Mouse (Mus musculus): ENCODE results near the gene Slc15a4. TPM values are rescaled to one million over a fixed set of nuclear protein-coding genes. Genes with fewer than 3 reads are reported as not detected.
A peak's percentile ranks its signal among the peaks of the same experiment; 100 is the strongest.

The Slc15a4 gene
- 10 to 100 TPM; 16.7 to 17.3 TPM for total RNA-seq (2021)
- long read RNA-seq, experiment 1, transcript Slc15a4-201 (8 exons, 2,732 nt) = major isoform, 23 of 52 reads
- long read RNA-seq, experiment 1, transcript Slc15a4-205 (8 exons, 2,673 nt) = minor isoform, 11 of 52 reads
- long read RNA-seq, experiment 1, partial matches to known transcripts = 6 of 52 reads
- long read RNA-seq, experiment 1, other reads (novel, unspliced or antisense) = 10 of 52 reads
- long read RNA-seq, experiment 2, transcript Slc15a4-201 (8 exons, 2,732 nt) = major isoform, 14 of 25 reads
- long read RNA-seq, experiment 2, partial matches to known transcripts = 3 of 25 reads
- long read RNA-seq, experiment 2, other reads (novel, unspliced or antisense) = 6 of 25 reads

GRCm38 (mm10) chr5:127632167-127633145 lies at the start of gene Slc15a4, which contains the start of gene Glt1d1:
Gene Slc15a4, minus strand, starts transcription at chr5:127632897.
Gene Glt1d1, plus strand, starts transcription at chr5:127632262.
- peak; percentile 25 for DNase-seq

DNA sequence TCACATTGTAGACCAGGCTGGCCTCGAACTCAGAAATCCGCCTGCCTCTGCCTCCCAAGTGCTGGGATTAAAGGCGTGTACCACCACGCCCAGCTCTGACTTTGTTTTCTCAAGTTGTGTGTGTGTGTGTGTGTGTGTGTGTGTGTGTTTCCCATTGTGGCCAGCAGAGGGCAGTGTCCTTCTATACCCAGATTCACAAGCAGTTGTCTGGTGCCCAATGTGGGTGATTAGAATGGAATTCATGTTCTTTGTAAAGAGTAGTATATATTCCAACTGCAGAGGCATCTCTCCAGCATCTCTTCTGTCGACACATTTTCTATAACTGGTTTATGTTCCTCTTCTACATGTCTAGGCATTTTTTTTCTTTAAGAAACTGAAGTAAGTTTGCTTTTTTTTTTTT lies 45.8 kb upstream of the Slc15a4 start:
- DNase-seq = no peak

- DNase-seq = no peak
Measured at GRCm38 (mm10) chr5:127677561-127677960, 44.9 kb upstream of the Slc15a4 start.

DNA sequence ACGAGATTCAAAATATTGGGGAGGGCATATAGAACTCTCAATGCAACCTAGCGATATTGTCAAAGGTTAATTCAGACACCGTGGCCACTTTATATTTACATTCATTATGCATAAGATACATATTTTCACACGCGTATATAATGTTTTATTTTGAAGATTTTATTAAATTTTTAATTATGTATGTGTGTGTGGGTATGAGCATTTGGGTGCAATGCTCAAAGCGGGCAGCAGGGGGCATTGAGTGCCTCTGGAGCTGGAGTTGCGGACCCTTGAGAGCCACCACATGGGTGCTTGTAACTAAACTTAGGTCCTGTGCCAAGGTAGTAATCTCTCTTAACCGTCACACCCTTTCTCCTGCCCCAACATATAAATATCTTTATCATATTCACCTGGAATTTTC lies 41.2 kb upstream of the Slc15a4 start:
- no peak for DNase-seq

- no peak for DNase-seq
Measured at GRCm38 (mm10) chr5:127660979-127661378, 28.3 kb upstream of the Slc15a4 start.

DNA sequence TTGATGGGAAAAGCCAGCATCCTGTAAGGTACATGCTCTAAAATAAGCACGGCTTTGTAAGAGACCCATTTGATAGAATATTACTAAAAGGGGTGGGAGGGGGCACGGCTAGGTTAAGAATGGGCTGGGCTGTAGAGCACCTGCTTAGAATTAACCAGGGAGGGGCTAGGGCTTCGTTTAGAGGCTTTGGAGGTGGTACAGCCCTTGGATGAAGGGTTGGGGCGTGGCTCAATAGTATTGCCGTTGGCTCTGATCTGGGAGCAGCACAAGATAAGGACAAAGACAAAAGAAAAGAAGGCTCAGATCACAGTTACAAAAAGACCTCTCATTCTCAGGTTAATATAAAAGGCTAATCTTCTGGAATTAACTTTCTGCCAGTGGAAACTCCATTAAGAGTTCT lies 27.6 kb upstream of the Slc15a4 start:
- DNase-seq = no peak

DNA sequence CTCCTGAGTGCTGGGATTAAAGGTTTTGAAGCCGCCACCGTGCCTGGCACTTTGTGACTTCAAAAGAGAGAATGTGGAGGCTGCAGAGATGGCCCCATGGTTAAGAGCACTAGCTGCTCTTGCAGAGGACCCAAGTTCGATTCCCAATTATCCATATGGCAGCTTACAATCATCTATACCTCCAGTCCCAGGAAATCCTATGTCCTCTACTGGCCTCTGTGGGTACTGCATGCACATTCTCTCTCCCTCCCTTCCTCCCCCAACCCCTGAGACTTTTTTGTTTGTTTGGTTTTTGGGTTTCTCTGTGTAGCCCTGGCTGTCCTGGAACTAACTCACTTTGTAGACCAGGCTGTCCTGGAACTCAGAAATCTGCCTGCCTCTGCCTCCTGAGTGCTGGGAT lies 26.6 kb upstream of the Slc15a4 start:
- DNase-seq = no peak

DNA sequence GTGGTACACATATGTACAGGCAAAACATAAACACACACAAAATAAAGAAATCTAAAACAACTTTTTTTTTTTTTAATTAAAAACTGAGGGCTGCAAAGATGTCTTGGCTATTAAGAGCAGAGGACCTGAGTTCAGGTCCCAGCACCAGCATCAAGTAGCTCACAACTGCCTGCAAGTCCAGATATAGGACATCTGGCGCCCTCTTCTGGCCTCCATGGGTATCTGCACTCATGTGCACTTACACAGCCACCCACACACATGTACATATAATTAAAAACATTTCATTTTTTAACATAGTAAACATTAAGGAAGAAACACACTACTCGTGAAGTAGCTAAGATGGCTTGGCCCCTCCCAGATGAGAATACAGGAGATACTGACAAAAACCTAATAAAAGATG lies 25.6 kb upstream of the Slc15a4 start:
- no peak for DNase-seq

GRCm38 (mm10) chr5:127649077-127649476 lies 16.4 kb upstream of the Slc15a4 start:
- peak; percentile 28 for DNase-seq

DNA sequence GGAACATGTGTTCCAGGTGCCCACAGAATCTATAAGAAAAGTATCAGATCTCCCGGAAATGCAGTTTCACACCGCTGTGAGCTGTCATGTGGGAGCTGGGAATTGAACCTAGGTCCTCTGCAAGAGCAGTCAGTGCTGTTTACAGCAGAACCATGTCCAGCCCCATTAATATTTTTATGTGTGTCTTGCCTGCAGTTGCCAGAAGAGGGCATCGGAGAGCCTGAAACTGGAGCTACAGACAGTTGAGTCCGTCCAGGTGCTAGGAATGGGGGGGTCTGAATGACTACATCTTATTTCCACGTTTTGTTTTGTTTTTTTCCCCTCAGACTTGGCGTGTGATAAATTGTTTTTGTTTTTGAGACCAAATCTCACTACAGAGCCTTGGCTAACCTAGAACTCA lies 15.3 kb upstream of the Slc15a4 start:
- DNase-seq = peak; percentile 4

GRCm38 (mm10) chr5:127641185-127641958 lies 8.7 kb upstream of the Slc15a4 start:
- DNase-seq = no peak

- DNase-seq = no peak
Measured at GRCm38 (mm10) chr5:127640359-127640758, 7.7 kb upstream of the Slc15a4 start.

- DNase-seq = no peak
Measured at GRCm38 (mm10) chr5:127639635-127640034, 6.9 kb upstream of the Slc15a4 start.

DNA sequence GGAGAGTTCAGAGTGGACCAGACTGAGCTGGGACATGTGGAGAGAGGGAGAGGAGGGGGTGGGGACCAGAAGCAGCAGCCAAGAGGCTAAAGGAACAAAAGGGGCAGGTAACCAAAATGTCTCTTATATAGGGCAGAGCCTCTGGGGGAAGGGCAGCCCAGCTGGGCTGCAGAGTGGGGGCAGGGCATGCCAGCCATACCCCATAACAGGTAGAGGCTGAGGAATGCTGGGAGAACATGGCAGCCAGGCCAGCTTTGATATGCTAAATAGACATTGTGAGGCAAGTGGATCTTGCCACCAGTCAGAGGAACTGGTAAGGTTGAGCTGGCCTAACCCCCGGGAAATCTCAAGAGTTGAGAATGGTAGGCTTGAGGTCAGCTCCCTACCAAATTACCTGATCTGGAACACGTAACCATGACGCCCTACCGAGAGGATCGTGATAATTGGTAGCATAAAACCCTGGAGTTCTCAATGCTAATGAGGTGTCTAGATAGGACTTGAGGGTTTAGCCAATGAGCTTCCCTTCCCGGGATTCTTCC lies 6.4 kb upstream of the Slc15a4 start:
- no peak for DNase-seq

GRCm38 (mm10) chr5:127638177-127638576 lies 5.5 kb upstream of the Slc15a4 start:
- DNase-seq = no peak

DNA sequence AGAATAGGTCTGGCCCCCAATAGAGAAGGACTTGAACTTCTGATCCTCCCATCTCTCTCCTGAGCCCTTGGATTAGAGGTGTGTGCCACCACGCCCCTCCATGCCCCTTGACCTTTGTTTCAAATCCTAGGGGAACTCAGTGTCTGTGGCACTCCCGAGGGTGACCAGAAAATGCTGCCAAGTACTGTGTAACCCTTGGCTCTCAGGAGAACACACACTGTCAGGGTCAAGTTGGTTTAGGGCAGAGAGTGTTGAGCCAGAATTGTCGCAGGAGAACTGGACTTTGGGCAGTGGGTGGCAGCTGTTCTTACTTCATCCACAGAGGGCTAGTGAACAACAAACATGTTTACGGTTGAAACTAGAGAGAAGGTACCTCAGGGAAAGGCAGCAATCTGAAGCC lies 4.9 kb upstream of the Slc15a4 start:
- peak; percentile 51 for DNase-seq

DNA sequence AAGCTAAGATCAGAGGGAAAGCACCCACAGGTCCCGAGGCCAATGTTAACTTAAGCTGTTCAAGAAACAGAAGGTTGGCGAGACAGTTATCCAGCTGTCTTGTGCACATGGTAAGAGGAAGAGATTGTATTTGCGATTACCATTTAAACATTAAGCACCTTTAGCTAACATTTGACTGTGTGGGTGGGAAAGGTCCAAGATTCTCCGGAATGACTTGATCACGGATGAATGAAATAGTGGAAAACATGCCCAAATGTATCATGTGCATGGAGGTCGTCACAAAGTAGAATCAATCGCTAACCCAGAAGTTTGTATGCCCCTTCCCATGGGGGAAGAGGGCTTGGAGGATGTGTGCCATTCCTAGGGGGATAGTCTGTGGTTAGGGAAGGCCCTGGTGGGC lies 969 bp upstream of the Slc15a4 start:
- DNase-seq = no peak

DNA sequence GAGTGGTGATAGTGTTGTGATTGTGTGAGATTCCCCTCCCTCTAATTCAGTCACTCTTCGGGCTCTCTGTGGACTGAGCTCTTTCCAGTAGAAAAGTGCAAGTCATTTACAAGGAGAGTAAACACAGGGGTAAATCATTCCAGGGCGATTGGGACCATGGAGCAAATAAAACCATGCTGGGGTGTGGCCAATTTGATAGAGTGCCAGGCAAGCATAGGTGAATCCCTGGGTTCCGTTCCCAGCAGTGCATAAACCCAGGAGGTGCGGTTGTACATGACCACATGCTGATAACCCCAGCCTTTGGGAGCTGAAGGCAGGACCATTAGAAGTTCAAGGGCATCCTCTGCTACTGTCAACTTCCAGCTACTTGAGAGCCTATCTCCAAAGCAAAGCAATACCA lies 491 bp upstream of the Slc15a4 start:
- DNase-seq = peak; percentile 18

GRCm38 (mm10) chr5:127631671-127632070 lies 1.0 kb downstream of the Slc15a4 start:
- no peak for DNase-seq

DNA sequence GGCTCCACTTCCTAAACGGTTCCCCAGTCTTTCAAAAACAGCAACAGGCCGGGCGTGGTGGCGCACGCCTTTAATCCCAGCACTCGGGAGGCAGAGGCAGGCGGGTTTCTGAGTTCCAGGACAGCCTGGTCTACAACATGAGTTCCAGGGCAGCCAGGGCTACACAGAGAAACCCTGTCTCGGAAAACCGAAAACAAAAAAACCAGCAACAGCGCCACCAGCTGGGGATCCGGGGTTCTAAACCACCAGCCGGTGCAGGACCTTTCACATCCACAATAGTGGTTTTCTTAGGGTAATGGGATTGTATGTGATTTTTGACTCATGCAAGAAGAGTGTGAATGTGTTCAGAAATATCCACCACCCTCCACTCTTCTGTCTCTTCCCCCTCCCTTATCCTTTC lies 5.5 kb downstream of the Slc15a4 start:
- no peak for DNase-seq

DNA sequence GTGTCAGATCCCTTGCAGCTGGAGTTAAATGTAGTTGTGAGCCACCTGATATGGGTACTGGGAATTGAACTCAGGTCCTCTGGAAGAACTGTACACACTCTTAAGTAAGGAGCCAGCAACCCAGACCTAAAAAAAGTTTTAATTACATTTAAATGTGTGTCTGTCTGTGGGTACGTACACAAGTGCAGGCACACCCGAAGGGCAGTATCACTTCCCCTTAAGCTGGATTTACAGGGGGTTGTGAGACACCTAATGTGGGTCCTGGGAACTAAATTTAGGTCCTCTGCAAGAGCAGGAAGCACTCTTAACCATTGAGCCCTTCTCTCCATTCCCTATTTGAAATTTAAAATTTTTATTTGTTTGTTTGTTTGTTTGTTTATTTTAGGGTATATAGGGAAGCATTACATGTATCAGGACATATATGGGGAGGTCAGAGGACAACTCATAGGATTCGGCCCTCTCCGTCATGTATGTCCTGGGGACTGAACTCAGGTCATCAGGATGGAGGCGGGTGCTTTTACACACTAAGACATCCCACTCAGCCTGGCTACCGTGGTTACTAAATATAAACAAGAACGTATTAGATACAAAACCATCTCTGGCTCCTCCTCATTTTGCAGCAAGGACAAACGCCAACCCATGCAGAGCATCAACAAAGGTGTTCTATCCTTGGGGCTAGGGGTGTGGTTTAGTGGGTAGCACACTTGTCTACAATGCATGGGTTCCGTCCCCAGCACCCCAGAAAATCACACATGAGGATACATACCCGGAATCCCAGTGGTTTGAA lies 8.1 kb downstream of the Slc15a4 start:
- DNase-seq = no peak

Data from adrenal gland, postnatal 10 days (tissue).